30 mouse cellular contexts compared by ENCODE assay signal in genomic region chr19:30490916-30491315, GRCm38 (mm10). TPM values are rescaled to one million over a fixed set of nuclear protein-coding genes. Genes with fewer than 3 reads are reported as not detected.
DNase-seq lines count a peak whose midpoint lies in the region; ATAC-seq lines count a peak whose summit lies in the region.
"Had no signal": no experiment of that assay in that cellular context is flagged by ENCODE, and none has a peak within 500 bp of the region (broad histone marks: within the 10 kb centered on the region; RNA-seq: fewer than 3 reads in every experiment).

No protein-coding gene starts in this region.

- H3K27ac ChIP-seq in heart, embryonic 13.5 days (replicated peaks) = no peak overlapping the region
- no peak overlapping the region for H3K27ac ChIP-seq in kidney, embryonic 16.5 days (ENCODE audit: low read length)
- no peak overlapping the region for H3K27ac ChIP-seq in kidney, embryonic 15.5 days
- H3K27ac ChIP-seq in limb, embryonic 10.5 days = no peak overlapping the region
- H3K27ac ChIP-seq: forebrain, embryonic 13.5 days; hindbrain, embryonic 13.5 days; limb, embryonic 12.5 days; liver, embryonic 12.5 days; midbrain, embryonic 10.5 days; neural tube, embryonic 13.5 days; stomach, postnatal 0 days had no signal

- no peak for ATAC-seq in heart, embryonic 13.5 days (ENCODE audit: extremely low read depth, insufficient number of reproducible peaks, low FRiP score, low TSS enrichment)
- ATAC-seq in kidney, embryonic 16.5 days (ENCODE audit: low FRiP score, low TSS enrichment) = 0 out of 2 replicates have a peak, but pooled peaks have one; percentile 49
- ATAC-seq in kidney, embryonic 15.5 days (replicated peaks; ENCODE audit: low FRiP score) = no peak
- ATAC-seq: forebrain, embryonic 13.5 days; intestine, postnatal 0 days; liver, embryonic 12.5 days; liver, postnatal 0 days; midbrain, embryonic 16.5 days had no signal

- WGBS in heart, embryonic 13.5 days = 25% methylated on average over 9 of the region's 9 CpGs
- WGBS in kidney, embryonic 16.5 days = 45% methylated on average over 9 of the region's 9 CpGs
- WGBS in kidney, embryonic 15.5 days = 46% methylated on average over 9 of the region's 9 CpGs
- WGBS in limb, embryonic 10.5 days = 46% methylated on average over 9 of the region's 9 CpGs

- peaks cover 9% of the 10 kb centered on the region; the same call in 1 of the 2 replicates for H3K4me1 ChIP-seq in heart, embryonic 13.5 days
- H3K4me1 ChIP-seq in kidney, embryonic 16.5 days (ENCODE audit: insufficient read depth, low read length) = no peaks in the 10 kb centered on the region
- 0 out of 2 replicates have a peak, but pooled peaks cover 4% of the 10 kb centered on the region for H3K4me1 ChIP-seq in kidney, embryonic 15.5 days
- peaks cover 15% of the 10 kb centered on the region for H3K4me1 ChIP-seq in limb, embryonic 10.5 days
- H3K4me1 ChIP-seq: forebrain, embryonic 13.5 days; hindbrain, embryonic 13.5 days; liver, embryonic 12.5 days; neural tube, embryonic 13.5 days had no signal

- no peaks in the 10 kb centered on the region for H3K27me3 ChIP-seq in heart, embryonic 13.5 days (replicated peaks)
- H3K27me3 ChIP-seq in kidney, embryonic 16.5 days (ENCODE audit: insufficient read depth, low read length) = no peaks in the 10 kb centered on the region
- no peaks in the 10 kb centered on the region for H3K27me3 ChIP-seq in kidney, embryonic 15.5 days
- H3K27me3 ChIP-seq in limb, embryonic 10.5 days (ENCODE audit: low read depth, poor library complexity, severe bottlenecking) = no peaks in the 10 kb centered on the region
- H3K27me3 ChIP-seq: forebrain, embryonic 13.5 days; hindbrain, embryonic 13.5 days; limb, embryonic 12.5 days; liver, embryonic 12.5 days; neural tube, embryonic 13.5 days had no signal

- H3K9me3 ChIP-seq in heart, embryonic 13.5 days = no peaks in the 10 kb centered on the region
- no peaks in the 10 kb centered on the region for H3K9me3 ChIP-seq in kidney, embryonic 16.5 days (ENCODE audit: low read length)
- H3K9me3 ChIP-seq in kidney, embryonic 15.5 days (replicated peaks) = no peaks in the 10 kb centered on the region
- H3K9me3 ChIP-seq in limb, embryonic 10.5 days (replicated peaks) = no peaks in the 10 kb centered on the region
- H3K9me3 ChIP-seq: forebrain, embryonic 13.5 days; hindbrain, embryonic 13.5 days; limb, embryonic 12.5 days; liver, embryonic 12.5 days; midbrain, embryonic 10.5 days; neural tube, embryonic 13.5 days had no signal

- H3K9ac ChIP-seq in heart, embryonic 13.5 days = peak overlapping the region; percentile 34; the same call in 1 of the 2 replicates
- H3K9ac ChIP-seq in kidney, embryonic 16.5 days (replicated peaks; ENCODE audit: low read length) = no peak overlapping the region
- H3K9ac ChIP-seq in kidney, embryonic 15.5 days = no peak overlapping the region
- H3K9ac ChIP-seq: forebrain, embryonic 13.5 days; hindbrain, embryonic 13.5 days; limb, embryonic 12.5 days; liver, embryonic 12.5 days; liver, postnatal 0 days; neural tube, embryonic 13.5 days had no signal

- no peak overlapping the region for H3K4me3 ChIP-seq in heart, embryonic 13.5 days
- no peak overlapping the region for H3K4me3 ChIP-seq in kidney, embryonic 16.5 days (ENCODE audit: low read length)
- no peak overlapping the region for H3K4me3 ChIP-seq in kidney, embryonic 15.5 days (replicated peaks)
- H3K4me3 ChIP-seq in limb, embryonic 10.5 days = no peak overlapping the region
- H3K4me3 ChIP-seq: forebrain, embryonic 13.5 days; hindbrain, embryonic 13.5 days; limb, embryonic 12.5 days; liver, embryonic 12.5 days; midbrain, embryonic 10.5 days; myocyte; neural tube, embryonic 13.5 days had no signal

- no peaks in the 10 kb centered on the region for H3K36me3 ChIP-seq in heart, embryonic 13.5 days
- no peaks in the 10 kb centered on the region for H3K36me3 ChIP-seq in kidney, embryonic 16.5 days (ENCODE audit: insufficient read depth, low read length)
- no peaks in the 10 kb centered on the region for H3K36me3 ChIP-seq in kidney, embryonic 15.5 days
- H3K36me3 ChIP-seq in limb, embryonic 10.5 days = no peaks in the 10 kb centered on the region
- H3K36me3 ChIP-seq: hindbrain, embryonic 13.5 days; limb, embryonic 12.5 days; liver, embryonic 12.5 days; midbrain, embryonic 10.5 days; neural tube, embryonic 13.5 days had no signal

- peak overlapping the region; percentile 42 for H3K4me2 ChIP-seq in heart, embryonic 13.5 days
- H3K4me2 ChIP-seq in kidney, embryonic 16.5 days (replicated peaks; ENCODE audit: low read depth, low read length) = no peak overlapping the region
- H3K4me2 ChIP-seq in kidney, embryonic 15.5 days = no peak overlapping the region
- H3K4me2 ChIP-seq: forebrain, embryonic 13.5 days; hindbrain, embryonic 13.5 days; limb, embryonic 12.5 days; liver, embryonic 12.5 days; neural tube, embryonic 13.5 days had no signal

- no peak for DNase-seq in heart, adult 9 months (ENCODE audit: low spot score in 2 of 2)
- DNase-seq in Muller cell, postnatal 12 days (ENCODE audit: inconsistent ontology term) = peak; percentile 16
- DNase-seq in limb, embryonic 10.5 days (ENCODE audit: low spot score) = peak; percentile 32
- DNase-seq in cerebellum, adult 11 months = no peak
- DNase-seq: adrenal gland, postnatal 25 days; cerebellum, adult 18-20 months; cerebellum, postnatal 10 days; gastrocnemius, postnatal 10 days; heart, postnatal 36 days; kidney, adult 9 months; kidney, postnatal 25 days; liver, postnatal 0 days; right cerebral cortex, postnatal 4 days; thymus, adult 18-20 months; thymus, postnatal 25 days had no signal

RNA-seq across cellular contexts. Expression of gene Dkk1, which starts 58.5 kb away (rescaled TPM):
- 0.19 and 0.23 TPM in 2 replicates for polyA plus RNA-seq in heart, embryonic 13.5 days (2015; fragmentation: Nextera tagmentation; extraction: Ambion mirVana)
- polyA plus RNA-seq in kidney, embryonic 16.5 days (2015; fragmentation: Nextera tagmentation; extraction: Ambion mirVana) = 34.4 and 36.6 TPM in 2 replicates
- polyA plus RNA-seq in kidney, embryonic 15.5 days (2015; fragmentation: Nextera tagmentation; extraction: Ambion mirVana) = 33.5 and 38.0 TPM in 2 replicates
- 10.8 and 11.4 TPM in 2 replicates for polyA plus RNA-seq in limb, embryonic 10.5 days (2016; fragmentation: Nextera tagmentation; extraction: Ambion mirVana)
- polyA plus RNA-seq: cortical plate, adult 2 months; intestine, postnatal 0 days; liver, postnatal 0 days; myocyte; spleen, adult 2 months had no signal

Comparison
In these comparisons a context has a peak if more than half of its experiments do, and no peak if none do; other contexts are left out.
1. DNase-seq: peak in Muller cell, postnatal 12 days (single experiment) and limb, embryonic 10.5 days (single experiment); none in heart, adult 9 months (0 of 2) and cerebellum, adult 11 months (single experiment).